Mouse (Mus musculus): ENCODE measurements around the gene Triobp. TPM values are rescaled to one million over a fixed set of nuclear protein-coding genes. Genes with fewer than 3 reads are reported as not detected.

Triobp gene
- 30.6 and 33.8 TPM in 2 replicates for total RNA-seq (2012; rRNA removed)

GRCm38 (mm10) chr15:78947657-78948056 lies at the start of gene Triobp:
Gene Triobp, plus strand, starts transcription at chr15:78947724.
- H3K27ac ChIP-seq (ENCODE audit: insufficient read depth, low read depth, low read length, poor library complexity, severe bottlenecking): no peak within 1 kb of the TSS; the same call in 1 of the 2 replicates
- no peak for DNase-seq (ENCODE audit: low read depth, low spot score)
- H3K4me3 ChIP-seq (ENCODE audit: insufficient read depth in 1 of 2, low read depth in 1 of 2, low read length in 2 of 2, poor library complexity in 1 of 2, severe bottlenecking in 1 of 2): peak within 1 kb of the TSS; percentile 57 to 67
- TF ChIP-seq CHD2 (IDR thresholded peaks at IDR 0.05; ENCODE audit: low read depth, low read length): no peak
- TF ChIP-seq ZNF384 (IDR thresholded peaks at IDR 0.05; ENCODE audit: low read depth, low read length): no peak
- in situ Hi-C loops (cut with MboI; ENCODE audit: low sequenced_read_pairs in 2 of 2, unreplicated experiment in 2 of 2): no loop called here
- H3K4me1 ChIP-seq (ENCODE audit: control insufficient read depth in 2 of 2, insufficient read depth in 2 of 2, low read length in 2 of 2, poor library complexity in 1 of 2): peaks cover 1 to 6% of the 10 kb centered on the region in 2 experiments; a peak in 1 of 4 replicates
- no peaks in the 10 kb centered on the region for H3K9me3 ChIP-seq (ENCODE audit: control insufficient read depth, insufficient read depth, low read depth, low read length)
- H3K36me3 ChIP-seq (ENCODE audit: control insufficient read depth, insufficient read depth, low read length, poor library complexity, severe bottlenecking): no peaks in the 10 kb centered on the region
- H3K9ac ChIP-seq (ENCODE audit: insufficient read depth, low read depth, low read length, poor library complexity, severe bottlenecking): peak within 1 kb of the TSS; percentile 65

GRCm38 (mm10) chr15:78898507-78899001 lies 49.0 kb upstream of the Triobp start:
- Histone ChIP-seq H3K36me3 (ENCODE audit: control insufficient read depth, insufficient read depth, low read length, poor library complexity, severe bottlenecking) (peaks cover 12% of the 10 kb centered on the region; the same call in 1 of the 2 replicates), H3K9me3 (ENCODE audit: control insufficient read depth, insufficient read depth, low read depth, low read length) (no peaks in the 10 kb centered on the region), H3K27ac (ENCODE audit: insufficient read depth, low read depth, low read length, poor library complexity, severe bottlenecking) (no peak overlapping the region; the same call in 1 of the 2 replicates), H3K4me3 (ENCODE audit: insufficient read depth in 1 of 2, low read depth in 1 of 2, low read length in 2 of 2, poor library complexity in 1 of 2, severe bottlenecking in 1 of 2) (no peak overlapping the region), H3K9ac (ENCODE audit: insufficient read depth, low read depth, low read length, poor library complexity, severe bottlenecking) (no peak overlapping the region), H3K4me1 (ENCODE audit: control insufficient read depth in 2 of 2, insufficient read depth in 2 of 2, low read length in 2 of 2, poor library complexity in 1 of 2) (peaks cover 13 to 47% of the 10 kb centered on the region in 2 experiments)
- TF ChIP-seq HCFC1 (IDR thresholded peaks at IDR 0.05; ENCODE audit: borderline replicate concordance, insufficient read depth, low read length) (no peak), MAFK (IDR thresholded peaks at IDR 0.05; ENCODE audit: insufficient read depth, low read depth, low read length) (no peak), ZC3H11A (IDR thresholded peaks at IDR 0.05; ENCODE audit: borderline replicate concordance, low read depth, low read length) (no peak), CHD2 (IDR thresholded peaks at IDR 0.05; ENCODE audit: low read depth, low read length) (no peak), ZNF384 (IDR thresholded peaks at IDR 0.05; ENCODE audit: low read depth, low read length) (no peak)
- in situ Hi-C loops (cut with MboI; ENCODE audit: low sequenced_read_pairs in 2 of 2, unreplicated experiment in 2 of 2): no loop called here
- no peak for DNase-seq (ENCODE audit: low read depth, low spot score)

GRCm38 (mm10) chr15:78899409-78899739 lies 48.1 kb upstream of the Triobp start, which contains the start of gene Gm49510:
Gene Gm49510, plus strand, starts transcription at chr15:78899667.
- no peak within 1 kb of the TSS for H3K27ac ChIP-seq (ENCODE audit: insufficient read depth, low read depth, low read length, poor library complexity, severe bottlenecking)
- H3K9ac ChIP-seq (ENCODE audit: insufficient read depth, low read depth, low read length, poor library complexity, severe bottlenecking): peak within 1 kb of the TSS; percentile 72
- no peaks in the 10 kb centered on the region for H3K9me3 ChIP-seq (ENCODE audit: control insufficient read depth, insufficient read depth, low read depth, low read length)
- peaks cover 8% of the 10 kb centered on the region for H3K36me3 ChIP-seq (ENCODE audit: control insufficient read depth, insufficient read depth, low read length, poor library complexity, severe bottlenecking)
- peak within 1 kb of the TSS; percentile 81 to 82 for H3K4me3 ChIP-seq (ENCODE audit: insufficient read depth in 1 of 2, low read depth in 1 of 2, low read length in 2 of 2, poor library complexity in 1 of 2, severe bottlenecking in 1 of 2)
- peaks cover 13 to 44% of the 10 kb centered on the region in 2 experiments for H3K4me1 ChIP-seq (ENCODE audit: control insufficient read depth in 2 of 2, insufficient read depth in 2 of 2, low read length in 2 of 2, poor library complexity in 1 of 2)
- in situ Hi-C loops (cut with MboI; ENCODE audit: low sequenced_read_pairs in 2 of 2, unreplicated experiment in 2 of 2): no loop called here
- no peak for DNase-seq (ENCODE audit: low read depth, low spot score)
- no peak for TF ChIP-seq HCFC1 (IDR thresholded peaks at IDR 0.05; ENCODE audit: borderline replicate concordance, insufficient read depth, low read length)

GRCm38 (mm10) chr15:78899740-78900584 lies 47.6 kb upstream of the Triobp start, which contains the start of gene Sh3bp1:
Gene Sh3bp1, plus strand, starts transcription at chr15:78899768.
- in situ Hi-C loops (cut with MboI; ENCODE audit: low sequenced_read_pairs in 2 of 2, unreplicated experiment in 2 of 2): no loop called here
- H3K27ac ChIP-seq (ENCODE audit: insufficient read depth, low read depth, low read length, poor library complexity, severe bottlenecking): no peak within 1 kb of the TSS
- H3K9ac ChIP-seq (ENCODE audit: insufficient read depth, low read depth, low read length, poor library complexity, severe bottlenecking): peak within 1 kb of the TSS; percentile 72
- no peak for DNase-seq (ENCODE audit: low read depth, low spot score)
- peak within 1 kb of the TSS; percentile 81 to 82 for H3K4me3 ChIP-seq (ENCODE audit: insufficient read depth in 1 of 2, low read depth in 1 of 2, low read length in 2 of 2, poor library complexity in 1 of 2, severe bottlenecking in 1 of 2)
- no peak for TF ChIP-seq MAFK (IDR thresholded peaks at IDR 0.05; ENCODE audit: insufficient read depth, low read depth, low read length)
- TF ChIP-seq ZC3H11A (IDR thresholded peaks at IDR 0.05; ENCODE audit: borderline replicate concordance, low read depth, low read length): no peak
- TF ChIP-seq ZNF384 (IDR thresholded peaks at IDR 0.05; ENCODE audit: low read depth, low read length): no peak
- no peak for TF ChIP-seq HCFC1 (IDR thresholded peaks at IDR 0.05; ENCODE audit: borderline replicate concordance, insufficient read depth, low read length)
- no peak for TF ChIP-seq CHD2 (IDR thresholded peaks at IDR 0.05; ENCODE audit: low read depth, low read length)
- H3K4me1 ChIP-seq (ENCODE audit: control insufficient read depth in 2 of 2, insufficient read depth in 2 of 2, low read length in 2 of 2, poor library complexity in 1 of 2): peaks cover 13 to 39% of the 10 kb centered on the region in 2 experiments
- no peaks in the 10 kb centered on the region for H3K9me3 ChIP-seq (ENCODE audit: control insufficient read depth, insufficient read depth, low read depth, low read length)
- peaks cover 12% of the 10 kb centered on the region for H3K36me3 ChIP-seq (ENCODE audit: control insufficient read depth, insufficient read depth, low read length, poor library complexity, severe bottlenecking)

Data from ES-E14 (cell line).